Mouse (Mus musculus) urinary bladder, postnatal 36 days (tissue): ENCODE measurements around the gene Ren1.
"Not testable (repeated sequence)": the region's sequence is repeated elsewhere in the genome, so short reads cannot be mapped to it uniquely, and the experiment has no call there.

Experiments used
- DNase-seq, 2 experiments: peaks; one replicate each; pipeline ENCODE4 v3.0.0; 2022; ENCODE audit warnings: low spot score in 2 of 2, mixed read lengths in 1 of 2

The Ren1 gene

GRCm38 (mm10) chr1:133350210-133350609, at the start of gene Ren1:
Gene Ren1 (plus strand): TSS chr1:133350510.
- no peak for DNase-seq

- peak in 1 of 2 experiments; percentile 23 for DNase-seq
Observed at GRCm38 (mm10) chr1:133302540-133302939, 47.8 kb upstream of the Ren1 start.

GRCm38 (mm10) chr1:133306842-133307241, 43.5 kb upstream of the Ren1 start:
- peak; percentile 76 to 79 for DNase-seq

GRCm38 (mm10) chr1:133307318-133307717, 43.0 kb upstream of the Ren1 start:
- DNase-seq = peak in 1 of 2 experiments; percentile 27

- DNase-seq = peak in 1 of 2 experiments; percentile 49
Observed at GRCm38 (mm10) chr1:133309652-133310267, 40.5 kb upstream of the Ren1 start, which contains the start of gene Golt1a. Gene Golt1a (plus strand): TSS chr1:133309800.

- DNase-seq = no peak
Observed at GRCm38 (mm10) chr1:133311240-133311639, 39.1 kb upstream of the Ren1 start.

GRCm38 (mm10) chr1:133311946-133312345, 38.4 kb upstream of the Ren1 start:
- no peak for DNase-seq

- peak; percentile 39 to 50 for DNase-seq
Observed at GRCm38 (mm10) chr1:133314364-133314763, 35.9 kb upstream of the Ren1 start.

- DNase-seq = no peak
Observed at GRCm38 (mm10) chr1:133315775-133316174, 34.5 kb upstream of the Ren1 start.

GRCm38 (mm10) chr1:133316577-133316976, 33.7 kb upstream of the Ren1 start:
- DNase-seq = no peak

- no peak for DNase-seq
Observed at GRCm38 (mm10) chr1:133317149-133317548, 33.2 kb upstream of the Ren1 start.

- DNase-seq = no peak
Observed at GRCm38 (mm10) chr1:133321267-133321925, 28.9 kb upstream of the Ren1 start, which contains the start of gene Kiss1. Gene Kiss1 (plus strand): TSS chr1:133321875.

- DNase-seq = no peak
Observed at GRCm38 (mm10) chr1:133323333-133323732, 27.0 kb upstream of the Ren1 start.

GRCm38 (mm10) chr1:133325951-133326350, 24.4 kb upstream of the Ren1 start:
- no peak for DNase-seq

- no peak for DNase-seq
Observed at GRCm38 (mm10) chr1:133327094-133327493, 23.2 kb upstream of the Ren1 start.

- no peak for DNase-seq
Observed at GRCm38 (mm10) chr1:133328299-133328795, 22.0 kb upstream of the Ren1 start.

GRCm38 (mm10) chr1:133328896-133329637, 21.2 kb upstream of the Ren1 start:
- no peak for DNase-seq

- DNase-seq = no peak
Observed at GRCm38 (mm10) chr1:133329638-133329964, 20.7 kb upstream of the Ren1 start.

GRCm38 (mm10) chr1:133331142-133331541, 19.2 kb upstream of the Ren1 start:
- no peak for DNase-seq

- DNase-seq = no peak
Observed at GRCm38 (mm10) chr1:133332656-133333430, 17.5 kb upstream of the Ren1 start.

- no peak for DNase-seq
Observed at GRCm38 (mm10) chr1:133333937-133334336, 16.4 kb upstream of the Ren1 start.

GRCm38 (mm10) chr1:133340403-133340802, 9.9 kb upstream of the Ren1 start:
- not testable (repeated sequence) for DNase-seq
